Mouse (Mus musculus): ENCODE measurements at regions not wholly inside any gene's neighbourhood (a gene's known extent, or its start where the extent isn't known, plus 50 kb on each side); places are given as distances from the start of the nearest gene placed in this dataset.

DNA sequence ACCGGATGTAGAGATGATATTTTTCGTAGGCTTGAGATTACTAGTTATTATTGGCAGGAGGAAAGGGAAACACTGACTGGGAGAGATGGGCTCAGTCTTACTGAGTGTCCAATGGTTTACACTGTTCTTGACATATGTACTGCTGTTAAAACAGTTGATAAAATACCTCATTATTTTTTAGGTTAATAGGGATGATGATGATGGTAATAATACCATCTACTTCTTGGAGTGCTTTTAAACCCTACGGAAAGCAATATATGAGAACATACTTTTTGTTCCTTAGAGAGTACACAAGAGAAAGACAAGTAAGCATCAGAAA, 216.6 kb upstream of the Tacr3 start:
- no peak overlapping the region for H3K27ac ChIP-seq
- peaks cover 5% of the 10 kb centered on the region; the same call in 1 of the 2 replicates for H3K4me1 ChIP-seq
- ATAC-seq (ENCODE audit: low FRiP score), result peak; percentile 19; the same call in 1 of the 2 replicates
- H3K9ac ChIP-seq, result no peak overlapping the region
- H3K36me3 ChIP-seq (replicated peaks), result no peaks in the 10 kb centered on the region
- no peak overlapping the region for H3K4me2 ChIP-seq
- no peaks in the 10 kb centered on the region for H3K27me3 ChIP-seq
- H3K4me3 ChIP-seq (replicated peaks), result no peak overlapping the region
- WGBS, result 89% methylated on average over 3 of the region's 3 CpGs
- no peaks in the 10 kb centered on the region for H3K9me3 ChIP-seq

DNA sequence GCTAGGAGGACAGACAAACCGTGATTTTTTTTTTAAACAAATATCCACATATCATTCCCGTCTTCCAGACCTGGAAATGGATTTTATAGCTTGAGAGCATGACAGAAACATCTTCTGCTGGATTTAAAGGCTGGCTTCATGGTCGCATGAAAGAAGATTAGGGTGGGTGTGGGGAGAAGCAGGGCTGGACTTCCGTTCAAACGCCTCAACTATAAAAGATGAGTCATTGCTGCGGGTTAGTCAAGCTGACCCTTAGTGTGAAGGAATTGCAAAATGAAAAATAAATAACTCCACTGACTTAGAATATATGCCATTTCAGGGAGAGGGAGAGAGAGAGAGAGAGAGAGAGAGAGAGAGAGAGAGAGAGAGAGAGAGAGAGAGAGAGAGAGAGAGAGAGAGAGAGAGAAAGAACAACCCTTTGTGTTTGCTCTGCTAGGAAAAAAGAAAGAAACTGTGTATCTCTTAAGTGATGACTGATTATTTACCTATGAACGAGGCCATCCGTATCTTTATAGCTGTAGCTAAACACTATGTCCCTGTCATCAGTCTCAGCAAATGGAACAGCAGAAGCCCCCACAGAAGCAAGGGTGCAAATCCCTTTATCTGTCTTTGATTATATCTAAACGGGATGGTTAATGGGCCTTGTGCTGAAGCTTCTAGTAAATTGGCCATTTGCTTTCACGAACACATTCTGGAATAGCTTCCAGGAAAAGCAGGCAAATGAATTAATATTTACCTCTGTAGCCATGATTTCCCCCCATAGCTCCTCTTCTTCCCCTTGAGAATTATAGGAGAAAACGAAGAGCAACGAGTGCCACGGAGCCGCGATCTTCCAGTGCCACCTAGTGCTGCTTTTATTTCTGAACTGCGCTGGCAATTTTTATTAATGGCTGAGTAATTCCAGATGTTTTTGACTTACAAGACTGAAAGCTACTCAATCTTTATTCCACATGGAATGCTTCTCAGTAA, 199.4 kb upstream of the Tacr3 start:
- Histone ChIP-seq H3K4me3 (replicated peaks) (no peak overlapping the region), H3K27me3 (no peaks in the 10 kb centered on the region), H3K9me3 (no peaks in the 10 kb centered on the region), H3K36me3 (replicated peaks) (no peaks in the 10 kb centered on the region), H3K27ac (no peak overlapping the region), H3K4me2 (peak overlapping the region; percentile 27; the same call in 1 of the 2 replicates), H3K9ac (no peak overlapping the region), H3K4me1 (peaks cover 3% of the 10 kb centered on the region; the same call in 1 of the 2 replicates)
- 36% methylated on average over 16 of the region's 16 CpGs for WGBS
- ATAC-seq (ENCODE audit: low FRiP score), result peak; percentile 74

DNA sequence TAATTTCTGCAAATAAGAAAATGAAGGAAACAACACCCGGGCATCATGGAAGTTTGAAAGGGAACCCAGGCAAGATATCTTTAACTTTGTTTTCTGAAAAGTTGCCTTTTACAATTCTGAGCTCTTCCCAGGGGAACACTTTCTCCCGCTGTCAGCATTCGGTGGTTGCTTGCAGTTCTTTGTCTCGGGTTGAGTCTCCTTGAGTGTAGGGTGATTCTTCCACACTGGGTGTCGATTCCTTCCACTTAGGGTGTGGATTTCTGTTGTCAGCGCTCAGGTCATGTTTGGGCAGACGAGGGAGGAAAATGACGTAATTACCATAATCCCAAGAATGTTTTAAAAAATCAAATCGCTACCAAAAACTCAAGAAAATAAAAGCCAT, 198.7 kb upstream of the Tacr3 start:
- H3K9ac ChIP-seq, result no peak overlapping the region
- no peaks in the 10 kb centered on the region for H3K36me3 ChIP-seq (replicated peaks)
- H3K4me2 ChIP-seq, result no peak overlapping the region
- ATAC-seq (ENCODE audit: low FRiP score), result peak; percentile 71; the same call in 1 of the 2 replicates
- 49% methylated on average over 9 of the region's 9 CpGs for WGBS
- peaks cover 3% of the 10 kb centered on the region; the same call in 1 of the 2 replicates for H3K4me1 ChIP-seq
- no peaks in the 10 kb centered on the region for H3K27me3 ChIP-seq
- H3K27ac ChIP-seq, result no peak overlapping the region
- no peak overlapping the region for H3K4me3 ChIP-seq (replicated peaks)
- H3K9me3 ChIP-seq, result no peaks in the 10 kb centered on the region

DNA sequence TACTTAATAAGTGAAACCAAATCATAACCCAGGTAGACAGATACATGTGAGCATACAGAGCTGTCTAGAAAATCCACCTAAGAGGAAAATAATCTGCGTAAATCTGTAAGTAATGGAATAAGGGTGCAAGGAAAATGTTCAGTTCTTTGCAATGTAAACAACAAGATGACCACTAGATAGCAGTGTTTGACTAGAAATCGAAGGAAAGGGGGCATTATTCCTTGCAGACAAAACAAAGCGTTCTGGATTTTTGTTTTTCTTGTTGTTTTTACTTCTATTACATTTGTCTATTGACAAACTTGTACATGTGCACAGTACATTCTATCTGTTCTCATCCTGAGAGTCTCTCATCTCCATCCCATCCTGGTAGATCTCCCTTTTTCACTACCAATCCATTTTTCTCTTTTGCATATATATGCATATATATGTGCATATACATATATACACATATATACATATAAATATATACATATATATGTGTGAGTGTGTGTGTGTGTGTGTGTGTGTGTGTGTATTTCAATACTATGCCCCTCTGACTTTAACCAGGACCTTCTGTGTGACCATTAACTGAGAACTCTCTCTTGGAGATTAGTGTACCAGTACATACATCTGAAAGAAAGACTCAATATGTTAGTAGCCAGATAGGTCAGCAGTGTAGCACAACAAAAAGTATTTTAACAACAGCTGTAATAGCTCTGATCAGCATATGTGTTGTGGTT, 179.9 kb upstream of the Tacr3 start:
- no peaks in the 10 kb centered on the region for H3K9me3 ChIP-seq
- H3K36me3 ChIP-seq (replicated peaks), result no peaks in the 10 kb centered on the region
- no peaks in the 10 kb centered on the region for H3K4me1 ChIP-seq
- 49% methylated on average over 3 of the region's 3 CpGs for WGBS
- no peak; the same call in 1 of the 2 replicates for ATAC-seq (ENCODE audit: low FRiP score)
- H3K4me2 ChIP-seq, result no peak overlapping the region
- H3K4me3 ChIP-seq (replicated peaks), result no peak overlapping the region
- no peak overlapping the region for H3K27ac ChIP-seq
- H3K27me3 ChIP-seq, result no peaks in the 10 kb centered on the region
- H3K9ac ChIP-seq, result no peak overlapping the region

DNA sequence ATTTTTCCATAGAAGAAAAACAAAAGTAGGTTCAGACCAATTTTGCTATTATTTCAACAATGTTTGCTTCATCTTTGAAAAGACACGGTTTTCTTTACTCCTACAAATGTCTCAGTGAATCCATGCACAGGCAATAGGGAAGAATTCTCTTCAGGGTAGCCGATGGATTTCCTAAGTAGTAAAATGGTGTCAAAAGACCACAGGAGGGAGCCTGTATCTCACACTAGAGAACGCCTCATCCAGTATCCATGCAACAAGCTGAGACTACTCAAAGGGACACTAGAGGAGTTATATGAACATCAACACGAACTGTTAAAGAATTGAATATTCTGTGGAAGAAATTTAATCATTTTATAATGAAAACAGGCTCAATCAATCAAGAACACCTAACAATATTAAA, 174.8 kb upstream of the Tacr3 start:
- H3K9ac ChIP-seq, result no peak overlapping the region
- no peaks in the 10 kb centered on the region for H3K36me3 ChIP-seq (replicated peaks)
- no peaks in the 10 kb centered on the region for H3K4me1 ChIP-seq
- WGBS, result 44% methylated on average over 4 of the region's 4 CpGs
- no peak overlapping the region for H3K4me3 ChIP-seq (replicated peaks)
- ATAC-seq (ENCODE audit: low FRiP score), result peak; percentile 67; the same call in 1 of the 2 replicates
- no peaks in the 10 kb centered on the region for H3K27me3 ChIP-seq
- H3K4me2 ChIP-seq, result no peak overlapping the region
- no peaks in the 10 kb centered on the region for H3K9me3 ChIP-seq
- H3K27ac ChIP-seq, result no peak overlapping the region

DNA sequence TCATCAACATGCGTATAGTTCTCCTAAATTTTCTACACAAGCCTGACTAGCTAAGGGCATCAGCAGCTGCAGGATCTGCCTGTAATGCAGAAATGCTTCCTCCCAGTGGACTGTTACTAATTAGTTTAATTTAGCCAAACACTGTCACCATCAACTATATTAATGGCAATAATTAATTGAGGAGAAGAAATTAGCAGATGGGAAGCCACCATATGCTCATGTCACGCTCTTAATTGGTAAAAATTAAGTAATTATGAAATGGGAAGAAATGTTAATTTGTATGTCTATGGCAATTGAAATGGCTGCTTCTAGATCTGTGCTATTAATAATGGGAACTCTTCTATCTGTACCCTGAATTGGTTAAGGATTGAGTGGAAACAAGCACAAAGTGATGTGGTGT, 133.9 kb upstream of the Tacr3 start:
- peak; percentile 30; the same call in 1 of the 2 replicates for ATAC-seq (ENCODE audit: low FRiP score)

DNA sequence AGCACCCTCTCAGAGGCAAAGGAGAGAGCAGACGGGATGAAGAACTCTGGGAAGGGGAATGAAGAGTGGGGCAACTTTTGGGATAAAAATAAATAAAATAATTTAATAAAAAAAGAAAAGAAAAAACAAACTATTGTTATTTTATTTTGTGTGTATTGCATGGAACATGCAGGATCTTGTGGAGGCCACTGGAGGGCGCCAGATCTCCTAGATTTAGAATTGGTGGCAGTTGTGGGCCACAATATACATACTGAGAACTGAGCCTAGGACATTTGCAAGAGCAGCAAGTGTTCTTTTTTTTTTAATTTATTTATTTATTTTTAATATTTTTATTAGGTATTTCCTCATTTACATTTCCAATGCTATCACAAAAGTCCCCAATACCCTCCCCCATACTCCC, 110.2 kb upstream of the Tacr3 start:
- 33% methylated on average over 2 of the region's 2 CpGs for WGBS
- no peak overlapping the region for H3K4me3 ChIP-seq (replicated peaks)
- H3K9ac ChIP-seq, result no peak overlapping the region
- no peak overlapping the region for H3K4me2 ChIP-seq
- no peak overlapping the region for H3K27ac ChIP-seq
- H3K9me3 ChIP-seq, result no peaks in the 10 kb centered on the region
- ATAC-seq (ENCODE audit: low FRiP score), result no peak
- H3K36me3 ChIP-seq (replicated peaks), result no peaks in the 10 kb centered on the region
- H3K27me3 ChIP-seq, result no peaks in the 10 kb centered on the region
- no peaks in the 10 kb centered on the region for H3K4me1 ChIP-seq

More for the DNA sequence above, 133.9 kb upstream of the Tacr3 start:
- H3K9ac ChIP-seq, result no peak overlapping the region
- H3K9me3 ChIP-seq, result no peaks in the 10 kb centered on the region
- no peaks in the 10 kb centered on the region for H3K36me3 ChIP-seq (replicated peaks)
- no peaks in the 10 kb centered on the region for H3K4me1 ChIP-seq
- no peak overlapping the region for H3K4me2 ChIP-seq
- H3K27ac ChIP-seq, result no peak overlapping the region
- no peaks in the 10 kb centered on the region for H3K27me3 ChIP-seq
- no peak overlapping the region for H3K4me3 ChIP-seq (replicated peaks)
- WGBS, result 84% methylated on average over 2 of the region's 2 CpGs

DNA sequence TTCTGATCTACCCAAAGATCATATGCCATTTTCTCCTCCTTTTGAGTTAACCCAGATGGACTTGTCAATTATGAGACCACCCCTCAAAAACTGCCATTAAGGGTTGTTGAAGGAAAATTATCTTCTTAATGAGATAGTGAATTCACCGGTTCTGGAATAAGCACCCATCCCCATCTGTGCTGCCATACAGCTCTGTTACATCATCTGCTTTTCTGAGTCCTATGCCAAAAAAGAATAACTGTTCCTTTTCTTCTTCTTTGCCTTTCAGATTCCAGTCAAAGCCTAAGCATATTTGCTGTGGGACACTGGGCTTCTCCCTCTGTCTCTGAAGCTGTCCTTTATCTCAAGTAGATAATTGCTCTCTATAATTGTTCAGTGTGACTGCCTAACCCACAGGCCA, 93.1 kb upstream of the Tacr3 start:
- Histone ChIP-seq H3K9ac (no peak overlapping the region), H3K27ac (no peak overlapping the region), H3K4me3 (replicated peaks) (no peak overlapping the region), H3K9me3 (no peaks in the 10 kb centered on the region), H3K27me3 (no peaks in the 10 kb centered on the region), H3K4me2 (no peak overlapping the region), H3K4me1 (no peaks in the 10 kb centered on the region), H3K36me3 (replicated peaks) (no peaks in the 10 kb centered on the region)
- ATAC-seq (ENCODE audit: low FRiP score), result no peak; the same call in 1 of the 2 replicates
- 58% methylated on average over 1 of the region's 1 CpGs for WGBS

DNA sequence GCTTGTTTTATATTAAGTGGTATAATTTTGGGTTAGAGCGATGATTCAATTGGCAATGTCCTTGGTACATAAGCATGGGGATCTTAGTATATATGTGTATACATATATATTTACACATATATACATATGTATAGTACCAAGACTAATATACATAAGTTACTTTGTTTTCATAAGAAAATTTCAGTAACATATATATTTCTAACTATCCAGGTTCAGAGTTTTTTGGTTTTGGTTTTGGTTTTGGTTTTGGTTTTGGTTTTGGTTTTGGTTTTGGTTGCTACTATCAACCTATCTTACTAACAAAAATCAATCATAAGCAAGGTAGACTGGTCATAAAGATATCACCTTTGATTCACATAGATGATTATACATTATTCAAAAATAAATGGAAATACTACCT, 67.7 kb upstream of the Tacr3 start:
- no peak overlapping the region for H3K4me2 ChIP-seq
- 97% methylated on average over 1 of the region's 1 CpGs for WGBS
- no peak for ATAC-seq (ENCODE audit: low FRiP score)
- no peak overlapping the region for H3K27ac ChIP-seq
- no peaks in the 10 kb centered on the region for H3K27me3 ChIP-seq
- no peak overlapping the region for H3K9ac ChIP-seq
- no peaks in the 10 kb centered on the region for H3K36me3 ChIP-seq (replicated peaks)
- H3K4me3 ChIP-seq (replicated peaks), result no peak overlapping the region
- no peaks in the 10 kb centered on the region for H3K9me3 ChIP-seq
- H3K4me1 ChIP-seq, result no peaks in the 10 kb centered on the region

DNA sequence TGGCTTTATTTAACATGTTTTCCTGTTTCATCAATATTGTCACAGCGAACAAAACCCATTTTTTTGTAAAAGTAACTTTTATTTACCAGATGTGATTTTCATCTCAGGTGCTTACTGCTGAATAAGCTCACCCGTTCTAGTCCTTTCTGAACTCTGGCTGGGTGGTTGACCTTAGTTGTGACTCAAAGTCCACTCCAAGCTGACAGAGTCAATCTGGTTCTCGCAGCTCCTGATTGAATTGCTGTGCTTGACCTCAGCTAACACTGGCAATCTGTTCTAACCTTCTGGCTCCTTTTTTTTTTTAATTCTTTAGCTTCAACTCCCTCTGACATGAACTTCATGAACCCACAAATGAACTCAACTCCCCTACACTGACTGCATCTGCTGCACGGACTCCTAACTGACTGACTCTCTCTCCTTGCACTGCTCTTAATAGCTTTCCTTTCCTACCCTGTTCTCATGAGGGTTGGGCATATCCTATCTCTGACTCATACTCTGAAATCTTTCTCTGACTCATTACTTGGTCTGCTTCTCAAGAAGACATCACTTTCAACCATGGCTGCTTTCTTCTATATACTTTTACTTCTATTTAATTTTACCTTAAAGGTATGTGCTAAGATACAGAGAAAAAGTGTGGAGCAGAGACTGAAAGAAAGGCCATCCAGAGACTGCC, 65.4 kb upstream of the Tacr3 start:
- H3K4me3 ChIP-seq (replicated peaks), result no peak overlapping the region
- H3K27ac ChIP-seq, result no peak overlapping the region
- H3K4me1 ChIP-seq, result no peaks in the 10 kb centered on the region
- H3K36me3 ChIP-seq (replicated peaks), result no peaks in the 10 kb centered on the region
- 82% methylated on average over 4 of the region's 4 CpGs for WGBS
- no peak overlapping the region for H3K4me2 ChIP-seq
- no peaks in the 10 kb centered on the region for H3K27me3 ChIP-seq
- no peak overlapping the region for H3K9ac ChIP-seq
- no peak for ATAC-seq (ENCODE audit: low FRiP score)
- H3K9me3 ChIP-seq, result no peaks in the 10 kb centered on the region
